Mouse (Mus musculus): Measurements from ENCODE around the gene Oprm1. TPM values are rescaled to one million over a fixed set of nuclear protein-coding genes. Genes with fewer than 3 reads are reported as not detected.

Gene Oprm1
- polyA plus RNA-seq, 1 experiment from 2014 or later, result 0.40 TPM

DNA sequence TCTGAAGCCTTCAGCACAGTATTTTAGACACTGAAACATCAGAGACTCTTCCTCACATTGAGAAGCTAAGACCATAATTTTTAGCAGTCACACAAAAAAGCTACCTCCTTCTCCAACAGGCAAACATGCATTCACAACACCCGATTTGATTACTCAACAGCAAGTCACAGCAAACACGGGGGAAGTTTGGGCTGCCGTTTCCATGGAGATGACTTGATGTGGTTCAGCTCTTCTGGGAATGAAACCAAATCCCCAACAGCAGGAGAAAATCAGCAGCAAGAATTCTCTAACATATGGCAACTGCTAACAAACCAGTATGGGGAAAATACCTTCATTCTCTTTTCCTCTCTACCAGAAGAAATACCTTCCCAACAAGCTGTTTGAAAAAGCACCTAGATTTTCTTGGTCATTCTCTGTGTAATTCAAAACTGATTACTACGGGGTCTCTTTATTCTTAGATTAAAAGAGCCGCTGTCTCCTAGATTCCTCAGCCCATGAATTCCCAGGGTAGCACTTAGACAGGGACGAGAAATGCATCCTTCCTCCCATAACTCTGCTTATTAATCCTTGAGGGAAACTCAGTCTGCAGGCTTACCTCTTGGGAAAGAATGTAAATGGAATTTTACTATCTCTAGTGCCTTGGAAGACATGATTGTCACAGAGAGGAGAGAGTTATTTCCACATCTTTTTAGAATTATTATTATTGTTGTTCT, 158.4 kb downstream of the Oprm1 start:
- H3K27ac ChIP-seq (ENCODE audit: low read length), result peak overlapping the region; percentile 47
- H3K9me3 ChIP-seq (replicated peaks; ENCODE audit: control insufficient read depth, low read length), result no peaks in the 10 kb centered on the region
- peaks cover 3% of the 10 kb centered on the region; the same call in 1 of the 2 replicates for H3K4me1 ChIP-seq (ENCODE audit: control insufficient read depth, insufficient read depth, low read length)
- no peak for ATAC-seq (ENCODE audit: insufficient read depth, low FRiP score)
- 29% methylated on average over 6 of the region's 6 CpGs for WGBS
- H3K36me3 ChIP-seq (ENCODE audit: control insufficient read depth, insufficient read depth, low read length), result no peaks in the 10 kb centered on the region
- no peak overlapping the region for H3K9ac ChIP-seq (ENCODE audit: low read length)
- H3K4me3 ChIP-seq (replicated peaks; ENCODE audit: low read length), result no peak overlapping the region
- no peak overlapping the region for H3K4me2 ChIP-seq (ENCODE audit: low read depth, low read length)
- no peaks in the 10 kb centered on the region for H3K27me3 ChIP-seq (ENCODE audit: control insufficient read depth, insufficient read depth, low read length)

- 77% methylated on average over 2 of the region's 2 CpGs for WGBS
- Histone ChIP-seq H3K36me3 (ENCODE audit: control insufficient read depth, insufficient read depth, low read length) (no peaks in the 10 kb centered on the region), H3K4me3 (replicated peaks; ENCODE audit: low read length) (no peak overlapping the region), H3K9ac (ENCODE audit: low read length) (no peak overlapping the region), H3K9me3 (replicated peaks; ENCODE audit: control insufficient read depth, low read length) (no peaks in the 10 kb centered on the region), H3K4me1 (ENCODE audit: control insufficient read depth, insufficient read depth, low read length) (no peaks in the 10 kb centered on the region), H3K27me3 (ENCODE audit: control insufficient read depth, insufficient read depth, low read length) (no peaks in the 10 kb centered on the region), H3K27ac (ENCODE audit: low read length) (no peak overlapping the region), H3K4me2 (ENCODE audit: low read depth, low read length) (no peak overlapping the region)
- ATAC-seq (ENCODE audit: insufficient read depth, low FRiP score), result no peak
Measured at GRCm38 (mm10) chr10:6926724-6927123, 168.4 kb downstream of the Oprm1 start.

DNA sequence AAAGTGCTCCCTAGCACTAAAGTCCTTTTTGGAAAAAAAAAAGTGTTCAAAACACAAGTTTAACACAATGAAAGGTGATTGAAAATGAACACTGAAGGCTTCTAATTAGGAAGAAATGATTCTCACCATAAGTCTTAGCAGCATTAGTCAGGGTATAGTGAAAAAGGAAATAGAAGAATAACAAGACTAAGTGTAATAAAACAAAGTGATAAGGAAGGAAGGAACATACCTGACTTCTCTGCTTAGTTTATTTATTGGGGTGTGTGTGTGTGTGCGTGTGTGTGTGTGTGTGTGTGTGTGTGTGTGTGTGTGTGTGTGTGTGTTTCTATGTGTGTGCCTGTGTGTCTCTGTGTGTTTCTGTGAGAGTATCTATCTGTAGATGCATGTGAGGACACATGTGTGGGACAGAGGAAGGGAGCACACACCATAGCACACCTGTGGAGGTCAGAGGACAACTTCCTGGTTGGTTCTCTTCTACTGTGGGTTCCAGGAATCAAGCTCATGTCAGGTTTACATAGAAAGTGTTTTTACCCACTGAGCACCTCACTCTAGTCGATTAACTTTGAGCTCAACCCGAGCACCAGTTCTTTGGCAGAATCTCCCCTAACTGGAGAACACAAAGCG, 169.4 kb downstream of the Oprm1 start:
- H3K9me3 ChIP-seq (replicated peaks; ENCODE audit: control insufficient read depth, low read length), result no peaks in the 10 kb centered on the region
- H3K27ac ChIP-seq (ENCODE audit: low read length), result no peak overlapping the region
- H3K27me3 ChIP-seq (ENCODE audit: control insufficient read depth, insufficient read depth, low read length), result no peaks in the 10 kb centered on the region
- ATAC-seq (ENCODE audit: insufficient read depth, low FRiP score), result no peak
- H3K4me1 ChIP-seq (ENCODE audit: control insufficient read depth, insufficient read depth, low read length), result no peaks in the 10 kb centered on the region
- no peak overlapping the region for H3K4me2 ChIP-seq (ENCODE audit: low read depth, low read length)
- no peak overlapping the region for H3K4me3 ChIP-seq (replicated peaks; ENCODE audit: low read length)
- 77% methylated on average over 4 of the region's 4 CpGs for WGBS
- no peaks in the 10 kb centered on the region for H3K36me3 ChIP-seq (ENCODE audit: control insufficient read depth, insufficient read depth, low read length)
- no peak overlapping the region for H3K9ac ChIP-seq (ENCODE audit: low read length)

DNA sequence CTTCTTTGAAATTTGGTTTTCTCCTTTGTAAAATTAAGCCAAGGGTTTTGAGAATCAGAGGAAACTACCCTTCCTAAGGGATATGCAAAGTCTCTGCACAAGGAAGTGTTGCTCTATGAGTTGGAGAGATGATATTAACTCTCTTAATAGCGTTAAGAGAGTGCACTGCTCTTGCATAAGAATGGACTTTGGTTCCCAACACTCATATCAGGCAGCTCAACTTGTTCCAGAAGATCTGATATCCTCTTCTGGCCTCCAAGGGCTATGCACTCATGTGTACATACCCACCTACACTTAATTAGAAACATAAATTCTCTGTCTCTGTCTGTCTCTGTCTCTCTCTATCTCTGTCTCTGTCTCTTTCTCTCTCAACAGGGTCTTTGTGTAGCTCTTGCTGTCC, 170.6 kb downstream of the Oprm1 start:
- no peak overlapping the region for H3K27ac ChIP-seq (ENCODE audit: low read length)
- H3K9ac ChIP-seq (ENCODE audit: low read length), result no peak overlapping the region
- WGBS, result 54% methylated on average over 1 of the region's 1 CpGs
- peak; percentile 69; the same call in 1 of the 2 replicates for ATAC-seq (ENCODE audit: insufficient read depth, low FRiP score)
- H3K36me3 ChIP-seq (ENCODE audit: control insufficient read depth, insufficient read depth, low read length), result no peaks in the 10 kb centered on the region
- no peak overlapping the region for H3K4me3 ChIP-seq (replicated peaks; ENCODE audit: low read length)
- H3K9me3 ChIP-seq (replicated peaks; ENCODE audit: control insufficient read depth, low read length), result no peaks in the 10 kb centered on the region
- no peaks in the 10 kb centered on the region for H3K27me3 ChIP-seq (ENCODE audit: control insufficient read depth, insufficient read depth, low read length)
- H3K4me1 ChIP-seq (ENCODE audit: control insufficient read depth, insufficient read depth, low read length), result no peaks in the 10 kb centered on the region
- no peak overlapping the region for H3K4me2 ChIP-seq (ENCODE audit: low read depth, low read length)

- H3K4me1 ChIP-seq (ENCODE audit: control insufficient read depth, insufficient read depth, low read length), result no peaks in the 10 kb centered on the region
- WGBS, result 97% methylated on average over 1 of the region's 1 CpGs
- no peak for ATAC-seq (ENCODE audit: insufficient read depth, low FRiP score)
- H3K27ac ChIP-seq (ENCODE audit: low read length), result no peak overlapping the region
- H3K27me3 ChIP-seq (ENCODE audit: control insufficient read depth, insufficient read depth, low read length), result no peaks in the 10 kb centered on the region
- no peak overlapping the region for H3K4me2 ChIP-seq (ENCODE audit: low read depth, low read length)
- no peak overlapping the region for H3K4me3 ChIP-seq (replicated peaks; ENCODE audit: low read length)
- no peak overlapping the region for H3K9ac ChIP-seq (ENCODE audit: low read length)
- H3K36me3 ChIP-seq (ENCODE audit: control insufficient read depth, insufficient read depth, low read length), result no peaks in the 10 kb centered on the region
- no peaks in the 10 kb centered on the region for H3K9me3 ChIP-seq (replicated peaks; ENCODE audit: control insufficient read depth, low read length)
Measured at GRCm38 (mm10) chr10:6930398-6930797, 172.1 kb downstream of the Oprm1 start.

DNA sequence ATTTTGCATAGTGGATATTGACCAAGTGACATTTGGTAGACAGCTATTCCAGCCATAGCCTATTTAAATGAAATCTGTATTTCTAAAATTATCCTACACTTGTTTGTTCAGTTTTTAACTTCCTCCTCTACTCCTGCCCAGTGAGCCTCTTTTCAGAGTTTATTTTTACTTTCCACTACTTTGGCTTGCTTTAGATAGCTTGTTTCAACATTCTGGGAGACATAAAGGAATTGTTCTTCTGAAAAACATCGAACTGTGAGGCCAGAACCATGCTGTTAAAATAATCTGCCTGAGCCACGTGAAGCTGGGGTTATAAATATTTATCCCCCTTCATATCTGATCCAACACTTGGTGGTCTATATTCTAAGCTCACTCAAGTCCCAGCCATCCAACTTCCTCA, 172.6 kb downstream of the Oprm1 start:
- no peak overlapping the region for H3K4me2 ChIP-seq (ENCODE audit: low read depth, low read length)
- no peak for ATAC-seq (ENCODE audit: insufficient read depth, low FRiP score)
- 20% methylated on average over 2 of the region's 2 CpGs for WGBS
- no peak overlapping the region for H3K9ac ChIP-seq (ENCODE audit: low read length)
- no peaks in the 10 kb centered on the region for H3K27me3 ChIP-seq (ENCODE audit: control insufficient read depth, insufficient read depth, low read length)
- H3K27ac ChIP-seq (ENCODE audit: low read length), result peak overlapping the region; percentile 54; the same call in 1 of the 2 replicates
- no peaks in the 10 kb centered on the region for H3K9me3 ChIP-seq (replicated peaks; ENCODE audit: control insufficient read depth, low read length)
- no peaks in the 10 kb centered on the region for H3K36me3 ChIP-seq (ENCODE audit: control insufficient read depth, insufficient read depth, low read length)
- H3K4me1 ChIP-seq (ENCODE audit: control insufficient read depth, insufficient read depth, low read length), result no peaks in the 10 kb centered on the region
- H3K4me3 ChIP-seq (replicated peaks; ENCODE audit: low read length), result no peak overlapping the region

- H3K4me1 ChIP-seq (ENCODE audit: control insufficient read depth, insufficient read depth, low read length), result no peaks in the 10 kb centered on the region
- no peak overlapping the region for H3K4me3 ChIP-seq (replicated peaks; ENCODE audit: low read length)
Measured at GRCm38 (mm10) chr10:6934776-6935175, 176.5 kb downstream of the Oprm1 start.

GRCm38 (mm10) chr10:6936671-6937425, 178.5 kb downstream of the Oprm1 start:
- no peaks in the 10 kb centered on the region for H3K36me3 ChIP-seq (ENCODE audit: control insufficient read depth, insufficient read depth, low read length)
- no peaks in the 10 kb centered on the region for H3K27me3 ChIP-seq (ENCODE audit: control insufficient read depth, insufficient read depth, low read length)
- H3K4me1 ChIP-seq (ENCODE audit: control insufficient read depth, insufficient read depth, low read length), result no peaks in the 10 kb centered on the region
- no peak overlapping the region for H3K9ac ChIP-seq (ENCODE audit: low read length)
- WGBS, result 76% methylated on average over 4 of the region's 4 CpGs
- H3K4me2 ChIP-seq (ENCODE audit: low read depth, low read length), result no peak overlapping the region
- peak overlapping the region; percentile 50 for H3K27ac ChIP-seq (ENCODE audit: low read length)
- no peaks in the 10 kb centered on the region for H3K9me3 ChIP-seq (replicated peaks; ENCODE audit: control insufficient read depth, low read length)
- no peak overlapping the region for H3K4me3 ChIP-seq (replicated peaks; ENCODE audit: low read length)
- peak; percentile 82; the same call in 1 of the 2 replicates for ATAC-seq (ENCODE audit: insufficient read depth, low FRiP score)

More at GRCm38 (mm10) chr10:6934776-6935175, 176.5 kb downstream of the Oprm1 start:
- Histone ChIP-seq H3K27me3 (ENCODE audit: control insufficient read depth, insufficient read depth, low read length) (no peaks in the 10 kb centered on the region), H3K27ac (ENCODE audit: low read length) (no peak overlapping the region), H3K9me3 (replicated peaks; ENCODE audit: control insufficient read depth, low read length) (no peaks in the 10 kb centered on the region), H3K9ac (ENCODE audit: low read length) (no peak overlapping the region), H3K4me2 (ENCODE audit: low read depth, low read length) (no peak overlapping the region), H3K36me3 (ENCODE audit: control insufficient read depth, insufficient read depth, low read length) (no peaks in the 10 kb centered on the region)
- 66% methylated on average over 3 of the region's 3 CpGs for WGBS
- ATAC-seq (ENCODE audit: insufficient read depth, low FRiP score), result no peak

DNA sequence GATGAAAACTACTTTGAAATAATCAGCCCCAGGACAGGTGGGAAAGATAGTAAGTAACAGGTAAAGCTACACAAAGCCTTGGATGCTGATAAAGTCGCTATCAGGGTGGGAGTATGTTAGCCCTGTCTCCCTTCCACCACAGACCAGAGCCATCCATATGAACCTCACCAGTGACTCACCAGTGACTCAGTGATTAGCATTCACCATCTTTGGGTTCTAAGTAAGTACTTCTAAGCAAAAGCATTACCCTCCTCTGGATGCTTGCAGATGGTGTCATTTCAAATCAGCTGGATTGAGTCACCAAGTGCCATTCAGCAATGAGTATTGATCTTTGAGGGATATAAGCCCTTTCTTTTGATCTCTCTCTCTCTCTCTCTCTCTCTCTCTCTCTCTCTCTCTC, 194.8 kb downstream of the Oprm1 start:
- Histone ChIP-seq H3K9ac (ENCODE audit: low read length) (no peak overlapping the region), H3K36me3 (ENCODE audit: control insufficient read depth, insufficient read depth, low read length) (no peaks in the 10 kb centered on the region), H3K27me3 (ENCODE audit: control insufficient read depth, insufficient read depth, low read length) (no peaks in the 10 kb centered on the region), H3K27ac (ENCODE audit: low read length) (no peak overlapping the region), H3K4me2 (ENCODE audit: low read depth, low read length) (no peak overlapping the region), H3K9me3 (replicated peaks; ENCODE audit: control insufficient read depth, low read length) (no peaks in the 10 kb centered on the region), H3K4me1 (ENCODE audit: control insufficient read depth, insufficient read depth, low read length) (no peaks in the 10 kb centered on the region), H3K4me3 (replicated peaks; ENCODE audit: low read length) (no peak overlapping the region)
- 76% methylated on average over 1 of the region's 1 CpGs for WGBS
- no peak for ATAC-seq (ENCODE audit: insufficient read depth, low FRiP score)
